Mouse (Mus musculus) lung, adult 2 months (tissue): Measurements from ENCODE around the gene Gmds. TPM values are rescaled to one million over a fixed set of nuclear protein-coding genes. Genes with fewer than 3 reads are reported as not detected.

Source experiments
- DNase-seq: peaks from one replicate; pipeline ENCODE4 v3.0.0; 2022
- H3K4me1 ChIP-seq: fragments of 200-500 bp; 2 replicates; pipeline ENCODE4 v1.6.1; 2011; ENCODE audit warnings: low read length; ENCODE audit not compliant: control insufficient read depth, insufficient read depth
- H3K4me3 ChIP-seq: fragments of 200-500 bp; replicated peaks from 2 replicates; pipeline ENCODE3; 2011; ENCODE audit warnings: low read depth, mild to moderate bottlenecking, control low read depth, low read length; ENCODE audit errors: extremely low read depth
- CTCF ChIP-seq: fragments of 200-500 bp; IDR thresholded peaks from 2 replicates; pipeline ENCODE4 v1.5.1; 2011; ENCODE audit warnings: mild to moderate bottlenecking, low read length, control low read depth; ENCODE audit not compliant: insufficient read depth
- POLR2A ChIP-seq: fragments of 200-500 bp; IDR thresholded peaks from 2 replicates; pipeline ENCODE4 v1.6.1; 2011; ENCODE audit warnings: low read depth, mild to moderate bottlenecking, control low read depth, low read length, borderline replicate concordance; ENCODE audit errors: extremely low read depth
- WGBS: fragments of 180-500 bp; shearing (Covaris S2); methylation state at CpG from one replicate; pipeline ENCODE4 v1.1.7; 2018; 5-methylcytosine and 5-hydroxymethylcytosine counted together
- polyA plus RNA-seq: library from polyadenylated mRNA; depleted of rRNA; stranded (reverse); fragments of >200 nt; gene quantifications from 2 replicates; pipeline ENCODE4 v1.2.3, GENCODE M21; 2012

Gene Gmds
- polyA plus RNA-seq, 1 experiment: 16.0 TPM

DNA sequence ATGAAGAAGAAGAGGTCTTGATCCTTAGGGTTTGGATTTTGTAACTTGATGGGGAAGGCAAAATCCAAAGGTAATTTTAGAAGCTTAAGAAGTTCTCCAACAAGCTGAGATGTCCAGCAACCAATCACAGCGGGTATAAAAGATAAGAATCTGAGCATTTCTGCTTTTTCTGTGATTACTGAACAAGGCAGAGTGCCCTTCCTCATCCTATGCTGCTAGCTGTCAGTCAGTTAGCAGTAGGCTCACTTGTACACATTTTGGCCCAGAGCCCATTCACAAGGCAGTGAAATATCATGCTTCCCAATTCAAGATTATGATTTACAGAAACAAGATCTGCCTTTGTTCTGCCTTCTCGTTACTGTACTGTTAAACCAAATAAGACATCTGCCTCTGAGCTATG lies 295.8 kb downstream of the Gmds start:
- DNase-seq: no peak
- 56% methylated on average over 2 of the region's 2 CpGs for WGBS
- no peak for TF ChIP-seq CTCF
- no peak for TF ChIP-seq POLR2A

DNA sequence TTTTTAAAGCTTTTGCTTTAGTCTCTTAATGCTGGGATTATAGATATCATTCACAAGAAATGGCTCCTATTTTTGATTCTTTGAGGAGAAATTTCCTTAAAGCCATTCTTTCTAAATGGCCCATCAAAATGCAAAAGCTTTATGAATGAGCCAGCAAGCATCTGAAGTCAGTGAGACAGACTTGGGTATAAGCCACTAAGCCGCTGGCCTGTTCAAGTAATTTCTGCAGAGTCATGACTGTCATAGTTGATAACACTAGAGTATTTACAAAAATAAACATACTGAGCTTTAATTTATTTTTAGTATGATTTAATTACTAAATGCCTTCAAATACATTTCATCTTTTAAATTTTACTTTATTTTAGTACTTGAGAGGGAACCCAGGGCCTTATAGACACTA lies 297.7 kb downstream of the Gmds start:
- TF ChIP-seq CTCF (no peak), POLR2A (no peak)

More for the DNA sequence above, 295.8 kb downstream of the Gmds start:
- no peak overlapping the region for H3K4me3 ChIP-seq
- H3K4me1 ChIP-seq: no peaks in the 10 kb centered on the region

GRCm38 (mm10) chr13:32036902-32037301 lies 301.6 kb downstream of the Gmds start:
- WGBS: 76% methylated on average over 5 of the region's 5 CpGs
- no peak for DNase-seq

More for the DNA sequence above, 297.7 kb downstream of the Gmds start:
- Histone ChIP-seq H3K4me3 (no peak overlapping the region), H3K4me1 (no peaks in the 10 kb centered on the region)
- 93% methylated on average over 1 of the region's 1 CpGs for WGBS
- no peak for DNase-seq

GRCm38 (mm10) chr13:32034799-32035448 lies 303.6 kb downstream of the Gmds start:
- 87% methylated on average over 6 of the region's 6 CpGs for WGBS
- H3K4me3 ChIP-seq: no peak overlapping the region
- DNase-seq: no peak
- no peaks in the 10 kb centered on the region for H3K4me1 ChIP-seq
- TF ChIP-seq POLR2A: no peak
- TF ChIP-seq CTCF: no peak

More at GRCm38 (mm10) chr13:32036902-32037301, 301.6 kb downstream of the Gmds start:
- TF ChIP-seq CTCF (no peak), POLR2A (no peak)
- H3K4me3 ChIP-seq: no peak overlapping the region
- H3K4me1 ChIP-seq: no peaks in the 10 kb centered on the region

DNA sequence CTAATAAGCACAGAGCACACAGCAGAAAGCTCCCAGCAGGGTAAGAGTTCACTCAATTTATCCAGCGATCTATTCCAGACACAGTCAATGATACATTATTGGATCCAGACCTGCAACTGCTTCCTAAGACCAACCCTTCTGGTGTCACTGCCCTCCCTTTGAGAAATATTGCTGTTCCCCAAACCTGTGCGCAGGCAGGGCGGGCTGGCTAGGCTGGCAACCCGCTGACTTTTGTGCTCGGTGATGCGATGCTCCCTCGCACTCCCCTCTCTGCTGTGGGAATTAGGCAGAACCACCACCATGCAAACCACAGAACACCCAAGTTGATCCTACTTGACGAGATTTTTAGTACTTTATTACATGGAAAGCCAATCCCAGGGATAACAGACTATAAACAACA lies 304.4 kb downstream of the Gmds start:
- no peaks in the 10 kb centered on the region for H3K4me1 ChIP-seq
- no peak for DNase-seq
- WGBS: 92% methylated on average over 8 of the region's 8 CpGs
- H3K4me3 ChIP-seq: no peak overlapping the region
- TF ChIP-seq CTCF (no peak), POLR2A (no peak)

DNA sequence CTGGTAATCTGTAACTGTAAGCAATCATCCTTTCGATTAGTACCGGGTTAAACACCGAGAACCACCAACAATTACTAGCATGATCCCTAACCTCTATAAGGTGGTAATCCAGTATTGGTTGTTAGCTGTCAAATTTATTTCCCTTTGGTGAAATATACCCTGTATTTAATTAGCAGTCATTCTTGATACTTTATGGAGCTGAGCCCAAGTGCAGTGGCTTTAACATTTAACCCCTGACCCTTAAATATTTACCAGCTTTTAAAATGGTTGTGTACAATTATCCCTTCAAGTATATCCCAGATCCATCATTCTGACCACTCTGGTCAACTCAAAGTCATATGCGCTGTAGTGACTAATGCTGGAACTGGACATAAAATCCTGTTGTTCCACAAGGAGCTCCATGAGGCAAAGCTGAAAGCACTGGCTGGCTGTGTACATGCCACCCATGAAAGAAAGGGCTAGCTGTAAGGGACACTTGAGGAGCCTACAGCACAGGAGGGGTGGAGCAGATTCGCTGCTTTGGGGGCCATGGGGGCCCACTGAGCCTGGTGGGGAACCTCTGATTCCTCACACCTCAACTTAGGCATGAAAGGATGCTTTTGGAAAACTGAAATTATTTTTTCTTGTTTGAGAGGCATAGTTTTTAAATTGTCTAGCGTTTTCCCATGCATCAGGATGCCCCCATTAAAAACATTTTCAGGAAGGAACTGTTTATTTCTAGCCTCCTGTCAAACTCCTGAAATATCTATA lies 312.1 kb downstream of the Gmds start:
- WGBS: 88% methylated on average over 6 of the region's 6 CpGs
- no peak overlapping the region for H3K4me3 ChIP-seq
- DNase-seq: no peak
- TF ChIP-seq POLR2A: no peak
- TF ChIP-seq CTCF: no peak
- H3K4me1 ChIP-seq: no peaks in the 10 kb centered on the region

DNA sequence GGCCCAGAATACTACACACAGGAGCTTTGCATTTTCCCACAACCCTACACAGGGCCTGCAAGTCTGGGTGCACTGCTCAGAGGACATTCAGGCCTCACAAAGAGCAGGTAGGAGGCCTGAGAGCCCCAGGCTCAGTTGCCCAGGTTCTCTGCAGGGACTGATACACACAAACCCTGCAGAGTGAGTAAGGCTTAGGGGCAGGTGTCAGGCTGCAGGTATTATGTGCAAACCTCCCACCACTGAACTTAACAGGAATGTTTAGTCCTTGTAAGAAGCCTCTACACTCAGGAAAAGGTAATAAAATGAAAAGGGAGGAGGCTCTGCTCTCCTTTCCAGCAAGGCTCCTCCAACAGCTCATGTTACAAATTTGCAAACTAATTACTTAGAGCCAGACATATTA lies 313.7 kb downstream of the Gmds start:
- TF ChIP-seq CTCF: no peak
- no peak for TF ChIP-seq POLR2A
- no peak for DNase-seq
- Histone ChIP-seq H3K4me3 (no peak overlapping the region), H3K4me1 (no peaks in the 10 kb centered on the region)

- 80% methylated on average over 6 of the region's 6 CpGs for WGBS
- no peaks in the 10 kb centered on the region; the same call in 1 of the 2 replicates for H3K4me1 ChIP-seq
- DNase-seq: no peak
- H3K4me3 ChIP-seq: no peak overlapping the region
- TF ChIP-seq POLR2A: no peak
- no peak for TF ChIP-seq CTCF
Observed at GRCm38 (mm10) chr13:32020455-32021249, 317.9 kb downstream of the Gmds start.

DNA sequence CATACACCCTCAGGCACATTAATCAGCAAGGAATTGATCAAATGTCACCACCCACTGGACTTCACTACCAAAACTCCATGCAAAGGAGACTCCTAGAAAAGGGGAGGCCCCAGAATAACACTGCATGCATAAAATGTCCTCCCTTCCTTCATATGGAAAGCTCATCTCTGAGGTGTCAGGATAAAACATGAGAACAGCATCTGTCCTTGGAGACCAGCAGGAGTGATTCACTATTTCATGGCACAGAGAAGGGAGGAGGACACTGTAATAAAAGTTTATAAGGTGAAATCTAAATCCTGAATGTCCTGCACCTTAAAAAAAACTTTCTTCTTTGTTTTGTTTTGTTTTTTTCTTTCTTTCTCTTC lies 319.3 kb downstream of the Gmds start:
- Histone ChIP-seq H3K4me3 (no peak overlapping the region), H3K4me1 (no peaks in the 10 kb centered on the region; the same call in 1 of the 2 replicates)
- no peak for DNase-seq
- no peak for TF ChIP-seq CTCF
- TF ChIP-seq POLR2A: no peak

GRCm38 (mm10) chr13:32018518-32019255 lies 319.9 kb downstream of the Gmds start:
- peak; percentile 18 for DNase-seq
- no peaks in the 10 kb centered on the region; the same call in 1 of the 2 replicates for H3K4me1 ChIP-seq
- 28% methylated on average over 4 of the region's 4 CpGs for WGBS

More at GRCm38 (mm10) chr13:32018518-32019255, 319.9 kb downstream of the Gmds start:
- TF ChIP-seq CTCF (no peak), POLR2A (no peak)
- no peak overlapping the region for H3K4me3 ChIP-seq
